Mouse (Mus musculus): ENCODE data around the gene Ech1. TPM values are rescaled to one million over a fixed set of nuclear protein-coding genes. Genes with fewer than 3 reads are reported as not detected.

The Ech1 gene
- 100 to 1,000 TPM; 647 to 783 TPM for total RNA-seq (2021)

GRCm38 (mm10) chr7:28824941-28825685 is at the start of gene Ech1:
Gene Ech1 (plus strand): TSS chr7:28825217.
- peak; percentile 94 for DNase-seq

DNA sequence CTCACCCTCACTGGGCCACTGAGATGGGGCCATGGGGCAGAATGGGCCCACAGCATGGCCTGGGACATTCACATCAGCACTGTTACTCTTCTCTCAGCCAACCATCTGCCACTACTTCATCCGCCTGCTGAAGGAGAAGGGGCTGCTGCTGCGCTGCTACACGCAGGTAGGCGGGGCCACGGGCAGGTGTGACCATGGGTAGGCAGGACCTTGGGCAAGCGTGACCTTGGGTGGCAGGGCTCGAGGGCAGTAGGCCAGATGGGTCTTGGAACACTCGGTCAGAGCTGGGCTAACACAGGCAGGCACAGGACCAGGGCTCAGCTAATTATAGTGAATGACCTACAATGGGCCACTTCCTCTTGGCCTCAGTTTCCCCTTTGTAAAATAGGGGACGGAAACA is 46.2 kb upstream of the Ech1 start:
- DNase-seq, result no peak

- peak; percentile 94 for DNase-seq
These were observed 44.9 kb upstream of the Ech1 start for GRCm38 (mm10) chr7:28780067-28780658.

GRCm38 (mm10) chr7:28780857-28781256 is 44.2 kb upstream of the Ech1 start:
- no peak for DNase-seq

DNA sequence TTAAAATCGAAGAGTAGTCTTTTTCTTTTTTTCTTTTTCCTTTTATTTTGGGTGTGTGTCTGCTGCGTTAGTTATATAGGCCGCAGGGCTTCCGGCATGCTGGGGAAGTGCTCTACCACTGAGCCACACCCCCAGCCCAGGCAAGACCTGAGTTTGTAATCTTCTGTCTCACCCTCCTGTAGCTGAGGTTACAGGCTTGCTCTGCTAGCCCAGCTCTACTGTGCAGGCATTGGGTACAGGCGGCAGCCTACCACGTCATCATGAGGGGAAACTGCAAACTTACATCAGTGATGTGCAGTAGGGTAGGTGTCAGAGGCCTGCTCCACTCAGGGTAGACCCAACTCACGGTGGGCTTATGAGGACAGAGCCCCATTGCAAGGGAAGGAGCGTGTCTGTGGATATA is 43.8 kb upstream of the Ech1 start:
- DNase-seq, result no peak

DNA sequence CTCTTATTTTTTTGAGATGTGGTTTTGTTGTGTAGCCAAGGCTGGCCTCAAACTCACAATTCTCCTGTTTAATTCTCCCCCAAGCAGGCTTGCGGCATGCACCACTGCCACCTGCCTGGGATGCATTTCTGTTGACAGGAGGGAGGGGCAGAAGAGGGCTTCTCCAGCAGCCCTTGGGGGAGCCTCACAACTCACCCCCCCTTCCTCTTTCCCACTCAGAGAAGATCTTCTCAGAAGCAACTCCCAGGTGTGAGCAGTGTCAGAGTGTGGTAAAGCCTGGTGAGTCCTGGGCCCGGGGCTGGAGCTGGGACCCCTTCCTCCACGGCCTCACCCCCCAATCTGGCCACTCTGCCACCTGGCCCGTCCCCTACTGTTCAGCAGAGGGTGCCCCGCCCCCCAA is 39.9 kb upstream of the Ech1 start:
- no peak for DNase-seq

DNA sequence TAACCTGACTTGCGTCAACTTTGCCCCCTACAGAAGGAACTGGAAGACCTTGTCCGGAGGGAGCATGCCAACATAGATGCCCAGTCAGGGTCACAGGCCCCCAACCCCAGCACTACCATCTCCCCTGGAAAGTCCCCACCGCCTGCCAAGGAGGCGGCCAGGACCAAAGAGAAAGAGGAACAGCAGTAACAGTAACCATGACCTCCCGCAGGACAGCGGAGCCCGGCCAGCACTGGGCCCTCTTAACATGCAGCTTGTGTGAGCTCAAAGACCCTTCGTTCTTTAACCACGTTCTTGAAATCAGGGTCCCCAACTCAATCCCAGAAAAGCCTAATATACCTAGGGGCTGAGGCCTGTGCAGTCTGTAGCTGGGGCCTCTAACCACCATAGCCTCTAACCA is 37.1 kb upstream of the Ech1 start:
- no peak for DNase-seq

DNA sequence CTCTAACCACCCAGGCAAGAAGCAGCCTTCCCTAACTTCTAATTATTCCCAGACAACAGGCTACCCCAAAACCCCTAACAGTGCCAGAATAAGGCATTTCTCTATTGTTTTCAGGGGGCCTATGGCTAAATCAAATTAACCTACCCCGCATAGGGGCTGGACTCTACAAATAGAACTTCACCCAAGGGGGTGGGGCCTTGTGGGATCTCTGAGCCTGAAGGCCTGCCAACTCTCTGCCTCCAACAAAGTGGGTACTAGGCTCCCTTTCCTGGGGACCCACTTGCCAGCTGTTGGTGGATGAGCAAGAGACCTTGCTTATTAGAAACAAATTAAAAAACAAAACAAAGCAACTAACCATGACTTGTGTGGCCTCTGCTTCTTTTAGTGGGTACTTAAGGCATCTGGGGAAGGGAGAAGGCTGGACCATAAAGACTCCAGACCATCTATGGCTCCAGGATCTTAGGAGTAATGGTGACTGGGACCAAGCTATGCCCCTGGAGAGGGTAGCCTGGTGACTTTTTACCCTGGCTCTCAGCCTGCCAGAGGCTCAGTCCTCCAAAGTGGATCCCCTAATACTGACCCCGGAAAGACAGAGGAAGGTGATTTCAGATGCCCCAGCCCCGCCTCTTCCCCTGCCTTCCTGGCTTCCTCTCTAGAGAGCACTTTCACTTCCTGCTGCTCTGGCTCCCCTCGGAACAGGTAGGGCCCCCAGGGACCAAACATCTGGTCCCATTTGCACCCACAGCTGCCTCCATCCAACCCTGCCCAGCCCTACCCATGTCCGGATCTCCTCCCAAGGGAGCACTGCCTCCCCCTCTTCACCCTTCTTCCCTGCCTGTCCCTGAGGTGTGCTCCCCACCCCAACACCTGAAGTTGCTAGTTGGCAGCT is 36.5 kb upstream of the Ech1 start, which contains the start of gene Rinl:
TSS of gene Rinl (plus strand) at position 663 of the 889 bp plus-strand sequence.
- no peak for DNase-seq

DNA sequence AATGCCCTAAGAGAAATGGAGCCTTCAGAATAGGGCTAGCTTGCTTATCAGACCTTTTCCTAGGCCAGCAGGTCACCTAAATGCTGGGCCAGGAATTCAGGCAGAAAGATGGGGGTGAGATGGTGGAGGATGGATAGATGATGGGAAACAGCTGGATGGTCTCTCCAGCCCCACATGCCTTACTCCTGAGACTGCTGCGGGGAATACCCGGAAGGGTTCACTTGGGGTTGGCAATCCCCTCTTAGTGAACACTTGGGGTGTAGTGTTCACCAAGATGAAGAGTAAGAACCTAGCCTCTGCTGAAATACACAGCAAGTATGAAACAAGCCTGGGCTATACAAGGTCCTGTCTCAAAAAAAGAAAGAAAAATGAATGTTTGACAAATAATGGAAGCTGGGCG is 35.8 kb upstream of the Ech1 start:
- no peak for DNase-seq

- no peak for DNase-seq
These were observed 34.8 kb upstream of the Ech1 start for GRCm38 (mm10) chr7:28790066-28790806.

DNA sequence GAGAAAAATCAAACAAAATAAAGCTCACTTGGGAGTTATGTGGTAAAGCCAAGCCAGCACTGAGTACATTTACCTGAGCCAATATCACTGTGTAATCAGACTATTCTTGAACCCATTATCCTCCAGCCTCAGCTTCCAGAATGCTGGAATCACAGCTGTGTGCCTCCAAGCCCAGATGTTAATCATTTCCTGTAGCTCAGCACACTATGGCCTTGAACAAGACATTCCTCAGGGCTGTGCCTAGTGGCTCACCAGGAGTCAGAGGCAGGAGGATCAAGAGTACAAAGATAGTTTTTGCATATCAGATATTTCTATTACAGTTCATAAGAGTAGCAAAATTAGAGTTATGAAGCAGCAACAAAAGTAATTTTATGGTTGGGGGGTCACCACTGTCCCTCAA is 33.3 kb upstream of the Ech1 start:
- DNase-seq, result no peak

GRCm38 (mm10) chr7:28792391-28793185 is 32.4 kb upstream of the Ech1 start:
- DNase-seq, result no peak

GRCm38 (mm10) chr7:28793834-28794233 is 31.2 kb upstream of the Ech1 start:
- DNase-seq, result peak; percentile 41

DNA sequence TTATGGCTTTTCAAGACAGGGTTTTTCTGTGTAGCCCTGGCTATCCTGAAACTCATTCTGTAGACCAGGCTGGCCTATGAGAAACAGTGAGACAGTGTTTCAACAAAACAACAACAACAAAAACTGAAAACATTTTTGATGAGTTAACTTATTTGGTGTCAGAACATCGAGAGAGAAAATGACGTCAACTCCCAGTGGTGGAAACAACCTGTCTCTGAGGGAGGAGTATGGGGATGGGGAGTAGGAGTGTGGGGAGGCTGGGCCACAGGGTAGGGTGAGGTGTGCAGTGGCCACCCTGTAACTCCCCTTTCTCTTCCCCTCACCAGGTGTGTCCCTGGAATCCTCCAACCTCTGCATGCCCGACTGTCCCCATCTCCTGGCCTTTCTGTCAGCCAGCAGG is 30.5 kb upstream of the Ech1 start:
- DNase-seq, result no peak

GRCm38 (mm10) chr7:28795832-28796231 is 29.2 kb upstream of the Ech1 start:
- DNase-seq, result peak; percentile 21

DNA sequence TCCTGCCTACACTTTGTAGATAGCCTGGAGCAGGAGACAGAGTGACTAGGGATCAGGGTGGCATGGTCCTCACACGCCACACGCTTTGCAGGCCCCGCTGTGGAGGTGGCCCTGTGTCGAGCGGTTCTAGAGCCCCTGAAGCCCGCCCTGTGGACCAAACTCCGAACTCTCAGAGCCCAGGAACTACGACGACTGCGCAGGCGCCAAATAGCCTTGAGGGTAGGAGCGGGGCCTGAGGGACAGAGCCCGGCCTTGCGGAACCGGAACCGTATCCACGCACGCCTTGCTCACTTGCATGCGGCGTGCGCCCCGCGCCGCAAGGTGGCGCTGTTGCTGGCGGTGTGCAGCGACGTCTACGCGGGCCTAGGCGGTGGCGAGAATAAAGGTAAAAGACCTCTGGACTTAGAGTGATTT is 28.4 kb upstream of the Ech1 start:
- DNase-seq, result peak; percentile 88

DNA sequence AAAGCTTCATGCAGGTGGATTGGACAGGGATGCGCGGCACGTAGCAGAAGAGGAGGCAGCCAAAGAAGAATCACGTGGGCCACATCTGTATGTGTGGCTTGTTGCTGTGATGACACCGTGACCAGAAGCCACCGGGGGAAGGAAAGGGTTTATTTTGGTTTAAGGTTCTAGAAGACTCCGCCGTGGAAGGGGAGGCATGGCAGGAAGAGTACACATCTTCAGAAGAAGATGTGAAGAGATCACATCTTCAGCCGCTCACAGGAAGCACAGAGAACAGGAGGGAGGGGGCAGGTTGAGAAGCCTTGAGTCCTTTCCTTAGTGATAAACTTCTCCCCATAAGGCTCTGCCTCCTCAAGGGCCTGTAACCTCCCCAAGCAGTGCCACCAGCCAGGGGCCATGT is 25.0 kb upstream of the Ech1 start:
- DNase-seq, result no peak

DNA sequence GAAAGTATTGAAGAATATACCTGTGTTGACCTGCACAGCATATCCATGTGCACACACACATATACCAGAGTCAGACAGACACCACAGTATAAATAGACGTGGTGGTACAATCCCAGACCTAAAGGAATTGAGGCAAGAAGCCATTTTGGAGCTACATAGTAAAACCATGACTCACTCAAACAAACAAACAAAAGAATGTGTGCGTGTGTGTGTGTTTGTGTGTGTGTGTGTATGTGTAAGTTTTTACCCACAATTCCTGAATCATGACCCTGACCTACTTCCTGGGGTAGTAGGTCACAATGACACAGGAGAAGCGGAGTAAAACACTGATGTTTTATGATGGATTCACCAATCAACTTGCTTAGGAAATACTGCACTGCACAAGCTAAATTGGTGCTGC is 23.6 kb upstream of the Ech1 start:
- no peak for DNase-seq

DNA sequence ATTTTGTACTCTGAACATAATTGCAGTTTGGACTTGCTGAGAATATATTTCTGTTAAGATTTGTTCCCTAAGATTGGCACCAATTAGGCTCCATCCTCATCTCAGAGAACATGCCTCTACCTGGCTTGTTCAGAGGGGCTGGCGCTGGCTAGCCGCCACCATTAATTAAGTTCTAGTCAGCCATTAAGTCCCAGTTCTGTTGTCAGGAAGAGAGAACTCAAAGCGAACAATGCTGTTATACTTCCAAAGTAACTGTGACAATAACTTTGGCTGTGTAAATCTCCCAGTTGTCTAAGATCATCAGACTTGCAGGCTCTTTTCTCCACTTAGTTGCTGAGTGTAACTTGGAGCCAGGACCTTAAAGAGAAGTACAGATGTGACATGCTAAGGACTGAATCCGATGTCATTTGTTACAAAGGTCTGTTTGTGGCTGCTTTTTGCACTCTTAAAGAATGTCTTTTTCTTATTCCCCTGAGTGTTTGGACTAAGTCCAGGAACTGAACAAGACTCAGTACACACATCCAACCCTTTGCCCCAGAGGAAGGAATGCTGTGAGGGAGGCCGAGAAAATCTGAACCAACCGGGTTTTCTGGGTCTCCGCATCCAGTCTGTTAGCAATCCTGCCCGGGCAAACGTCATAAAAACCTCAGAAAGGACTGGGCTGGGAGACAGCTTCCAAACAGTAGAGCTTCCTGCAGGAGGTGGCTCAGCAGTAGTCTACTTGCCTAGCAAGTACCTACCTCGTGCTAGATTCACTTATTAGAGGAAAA is 22.9 kb upstream of the Ech1 start:
- DNase-seq, result peak; percentile 63

DNA sequence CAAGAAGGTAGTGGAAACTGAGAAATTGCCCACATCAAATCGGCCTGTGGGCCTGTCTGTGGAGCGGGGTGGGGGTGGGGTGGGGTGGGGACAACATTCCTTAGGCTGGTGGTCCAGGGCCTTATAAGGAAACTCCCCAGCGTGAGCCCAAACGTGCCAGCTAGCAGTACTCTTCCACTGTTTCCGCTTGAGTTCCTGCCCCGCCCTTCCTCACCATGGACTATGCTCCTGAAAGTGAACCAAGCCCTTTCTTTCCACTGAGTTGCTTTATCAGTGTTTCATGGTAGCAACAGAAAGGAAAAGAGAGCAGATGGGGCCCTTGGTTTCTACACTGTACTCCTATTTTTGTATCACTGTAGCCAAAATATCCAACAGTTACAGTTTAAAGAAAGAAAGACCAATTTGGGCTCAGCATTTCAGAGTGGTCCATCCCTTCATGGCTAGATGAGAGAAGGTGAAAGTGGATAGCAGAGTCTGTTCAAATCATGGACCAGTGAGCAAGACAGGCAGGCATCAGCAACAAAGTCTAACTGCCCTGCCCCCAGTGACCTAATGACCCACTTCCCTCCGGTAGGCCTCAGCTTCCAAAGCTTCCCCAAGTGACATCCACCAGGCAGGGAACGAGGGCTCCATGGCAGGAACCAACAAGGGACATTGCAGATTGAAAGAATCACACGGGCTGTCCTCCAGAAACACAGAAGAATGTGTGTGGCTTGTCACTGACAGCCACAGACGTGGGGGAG is 22.0 kb upstream of the Ech1 start:
- peak; percentile 61 for DNase-seq

Data from heart, postnatal 4 days (tissue).